In the genomic region with DNA sequence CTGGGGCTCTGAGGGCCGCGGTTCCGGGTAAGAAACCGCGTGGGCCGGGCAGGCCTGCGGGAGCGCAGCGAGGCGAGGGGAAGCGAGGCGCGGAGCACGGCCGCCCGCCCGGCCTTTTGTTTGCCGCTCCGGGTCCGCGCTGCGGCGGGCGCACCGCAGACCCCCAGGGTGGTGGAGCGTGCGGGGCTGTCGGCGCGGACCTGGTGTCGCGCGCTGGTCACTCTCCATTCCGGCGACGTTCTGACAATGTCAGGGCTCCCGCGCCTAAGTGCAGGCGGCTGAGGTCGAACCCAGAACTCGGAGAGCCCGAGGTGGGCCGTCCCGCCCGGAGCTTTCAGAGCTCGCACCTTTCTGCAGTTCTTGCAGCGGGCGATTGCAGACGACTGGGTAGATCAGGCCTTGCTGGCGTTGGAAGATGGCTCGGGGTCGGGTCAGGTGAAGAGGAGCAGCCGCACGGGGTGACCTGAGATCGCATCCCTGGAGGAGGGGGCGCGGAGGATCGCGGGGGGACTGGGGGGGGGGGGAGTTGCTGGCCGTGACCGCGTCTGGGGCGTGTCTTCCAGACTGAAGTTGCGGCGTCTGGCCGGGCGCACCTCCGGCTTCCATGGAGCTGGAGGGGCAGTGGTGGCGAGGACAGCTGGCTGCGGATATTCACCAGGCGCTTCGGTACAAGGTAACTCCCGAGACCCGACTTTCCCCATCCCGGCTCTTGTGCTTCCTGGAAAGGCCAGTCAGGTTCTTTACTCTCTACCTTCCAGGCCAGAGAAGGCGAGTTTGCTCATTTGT, we compare ENCODE assay signal across 8 mouse cellular contexts. TPM values are rescaled to one million over a fixed set of nuclear protein-coding genes. Genes with fewer than 3 reads are reported as not detected.
DNase-seq lines count a peak whose midpoint lies in the region; ATAC-seq and TF ChIP-seq lines count a peak whose summit lies in the region.

No protein-coding gene starts in this region.

- no peak for TF ChIP-seq CTCF in hindbrain, postnatal 0 days (IDR thresholded peaks at IDR 0.05; ENCODE audit: low read depth)

- H3K36me3 ChIP-seq in hindbrain, postnatal 0 days (ENCODE audit: insufficient read depth, low read length): peaks cover under 1% of the 10 kb centered on the region; the same call in 1 of the 2 replicates
- H3K36me3 ChIP-seq in liver, embryonic 12.5 days: peaks cover 6% of the 10 kb centered on the region

- peak overlapping the region; percentile 94 for H3K27ac ChIP-seq in hindbrain, postnatal 0 days
- H3K27ac ChIP-seq in liver, embryonic 12.5 days: peak overlapping the region; percentile 83

- H3K4me1 ChIP-seq in hindbrain, postnatal 0 days (ENCODE audit: insufficient read depth, low read length): peaks cover 11% of the 10 kb centered on the region
- H3K4me1 ChIP-seq in liver, embryonic 12.5 days: peaks cover 51% of the 10 kb centered on the region

- no peaks in the 10 kb centered on the region for H3K9me3 ChIP-seq in hindbrain, postnatal 0 days (ENCODE audit: low read length)
- no peaks in the 10 kb centered on the region for H3K9me3 ChIP-seq in liver, embryonic 12.5 days (replicated peaks)

- H3K27me3 ChIP-seq in hindbrain, postnatal 0 days (ENCODE audit: insufficient read depth, low read length): no peaks in the 10 kb centered on the region
- H3K27me3 ChIP-seq in liver, embryonic 12.5 days (replicated peaks): peaks cover 15% of the 10 kb centered on the region; the same call in 1 of the 2 replicates

- WGBS in hindbrain, postnatal 0 days: under 1% methylated on average over 73 of the region's 76 CpGs
- under 1% methylated on average over 68 of the region's 76 CpGs for WGBS in liver, embryonic 12.5 days (ENCODE audit: insufficient replicate concordance)

- H3K4me3 ChIP-seq in hindbrain, postnatal 0 days (ENCODE audit: low read length): peak overlapping the region; percentile 90
- peak overlapping the region; percentile 92 for H3K4me3 ChIP-seq in liver, embryonic 12.5 days

- peak overlapping the region; percentile 97 for H3K9ac ChIP-seq in hindbrain, postnatal 0 days (replicated peaks; ENCODE audit: low read length)
- peak overlapping the region; percentile 94 for H3K9ac ChIP-seq in liver, embryonic 12.5 days

- peak; percentile 82 for ATAC-seq in hindbrain, postnatal 0 days
- peak; percentile 61 for ATAC-seq in liver, embryonic 12.5 days
- peak; percentile 4; the same call in 1 of the 2 replicates for ATAC-seq in monocyte, adult 5-6 weeks (replicated peaks; ENCODE audit: insufficient number of reproducible peaks, low FRiP score, low TSS enrichment, poor library complexity, severe bottlenecking)

- peak overlapping the region; percentile 60 for H3K4me2 ChIP-seq in hindbrain, postnatal 0 days (ENCODE audit: low read depth, low read length)
- H3K4me2 ChIP-seq in liver, embryonic 12.5 days: peak overlapping the region; percentile 95

- DNase-seq in layer of hippocampus, adult 11-12 months (ENCODE audit: low spot score): peak; percentile 23
- DNase-seq in layer of hippocampus, adult 18-20 months (ENCODE audit: low spot score in 2 of 2): no peak
- peak; percentile 67 to 73 for DNase-seq in cerebellum, postnatal 10 days
- peak; percentile 10 to 22 for DNase-seq in frontal cortex, postnatal 14 days (ENCODE audit: low spot score in 2 of 2)
- DNase-seq in hindbrain, postnatal 0 days (ENCODE audit: low spot score): peak; percentile 61
- DNase-seq in spleen, postnatal 4 days (ENCODE audit: low spot score in 2 of 2): peak; percentile 43 to 83

RNA-seq across cellular contexts. Expression of a gene that starts 0.5 kb away (rescaled TPM):
- total RNA-seq in layer of hippocampus, adult 18-20 months (2021): 1 to 10 TPM; 6.7 to 7.4 TPM
- 10.6 and 13.1 TPM in 2 replicates for total RNA-seq in hindbrain, postnatal 0 days (2014; rRNA removed)
- 8.1 and 8.6 TPM in 2 replicates for polyA plus RNA-seq in hindbrain, postnatal 0 days (2015; fragmentation: Nextera tagmentation; extraction: Ambion mirVana)
- 6.9 and 8.0 TPM in 2 replicates for polyA plus RNA-seq in liver, embryonic 12.5 days (2016; fragmentation: Nextera tagmentation; extraction: Ambion mirVana)
- 4.8 to 11.1 TPM (median 4.9 TPM) in 3 replicates for total RNA-seq in monocyte, adult 5-6 weeks (2017)

Comparison
In these comparisons a context has a peak if more than half of its experiments do, and no peak if none do; other contexts are left out.
1. DNase-seq: peak in layer of hippocampus, adult 11-12 months (single experiment), cerebellum, postnatal 10 days (2 of 2), frontal cortex, postnatal 14 days (2 of 2), hindbrain, postnatal 0 days (single experiment) and spleen, postnatal 4 days (2 of 2); none in layer of hippocampus, adult 18-20 months (0 of 2).
2. ATAC-seq: peak in every context shown above with its lines; median percentile 82 in hindbrain, postnatal 0 days; 61 in liver, embryonic 12.5 days; 4 in monocyte, adult 5-6 weeks.